Mouse (Mus musculus) embryonic facial prominence, embryonic 11.5 days (tissue): ENCODE measurements around the gene Cidec. TPM values are rescaled to one million over a fixed set of nuclear protein-coding genes. Genes with fewer than 3 reads are reported as not detected.

Experiments
- ATAC-seq: fragments of 200-750 bp; cut with Nextera tagmentation; replicated peaks from 2 replicates; pipeline ENCODE4 v1.8.0; 2017; ENCODE audit warnings: low read depth; ENCODE audit not compliant: insufficient number of reproducible peaks, low FRiP score, low TSS enrichment
- DNase-seq: peaks from one replicate; pipeline ENCODE4 v3.0.0-alpha.2; 2015; ENCODE audit warnings: low spot score
- H3K27ac ChIP-seq: fragments of 300-500 bp; sonication (generic); replicated peaks from 2 replicates; pipeline ENCODE4 v1.5.1; 2014; ENCODE audit warnings: mild to moderate bottlenecking, low read depth, low read length, control low read depth
- H3K27me3 ChIP-seq: fragments of 300-500 bp; sonication (generic); 2 replicates; pipeline ENCODE4 v1.6.1; 2014; ENCODE audit warnings: mild to moderate bottlenecking, low read length, moderate library complexity, mixed read lengths; ENCODE audit not compliant: control insufficient read depth, insufficient read depth
- H3K36me3 ChIP-seq: fragments of 300-500 bp; sonication (generic); replicated peaks from 2 replicates; pipeline ENCODE4 v1.6.1; 2014; ENCODE audit warnings: low read depth, mild to moderate bottlenecking, low read length, moderate library complexity, mixed read lengths; ENCODE audit not compliant: control insufficient read depth, insufficient read depth
- H3K4me1 ChIP-seq: fragments of 300-500 bp; sonication (generic); 2 replicates; pipeline ENCODE4 v1.6.1; 2014; ENCODE audit warnings: low read length, mixed read lengths; ENCODE audit not compliant: control insufficient read depth, insufficient read depth
- H3K4me2 ChIP-seq: fragments of 300-500 bp; sonication (generic); 2 replicates; pipeline ENCODE4 v1.6.1; 2014; ENCODE audit warnings: low read depth, mild to moderate bottlenecking, control low read depth, low read length, moderate library complexity
- H3K4me3 ChIP-seq: fragments of 300-500 bp; sonication (generic); 2 replicates; pipeline ENCODE4 v1.5.1; 2014; ENCODE audit warnings: low read depth, low read length, control low read depth
- H3K9ac ChIP-seq: fragments of 300-500 bp; sonication (generic); replicated peaks from 2 replicates; pipeline ENCODE4 v1.6.1; 2014; ENCODE audit warnings: mild to moderate bottlenecking, control low read depth, low read length
- H3K9me3 ChIP-seq: fragments of 300-500 bp; sonication (generic); replicated peaks from 2 replicates; pipeline ENCODE4 v1.6.1; 2016; ENCODE audit warnings: mild to moderate bottlenecking, low read length, inconsistent platforms, mixed read lengths; ENCODE audit not compliant: control insufficient read depth
- WGBS: fragments of 180-500 bp; shearing (Covaris S2); extraction: QIAGEN DNeasy Blood & Tissue Kit; methylation state at CpG from one replicate; pipeline ENCODE4 v1.1.7; 2014; 5-methylcytosine and 5-hydroxymethylcytosine counted together
- polyA plus RNA-seq: library from polyadenylated mRNA; unstranded; fragments of >200 nt; fragmentation: Nextera tagmentation; extraction: Ambion mirVana; gene quantifications from 2 replicates; pipeline ENCODE4 v1.2.1, GENCODE M21; 2014

Gene Cidec
- polyA plus RNA-seq, 1 experiment from 2014 or later = not detected

GRCm38 (mm10) chr6:113396270-113397030 is 39.1 kb downstream of the Cidec start:
- Histone ChIP-seq H3K27me3 (no peaks in the 10 kb centered on the region), H3K36me3 (no peaks in the 10 kb centered on the region), H3K9ac (no peak overlapping the region), H3K4me2 (no peak overlapping the region), H3K4me3 (no peak overlapping the region), H3K9me3 (no peaks in the 10 kb centered on the region), H3K27ac (no peak overlapping the region), H3K4me1 (no peaks in the 10 kb centered on the region; the same call in 1 of the 2 replicates)
- DNase-seq (no peak), ATAC-seq (no peak)
- WGBS = 81% methylated on average over 10 of the region's 10 CpGs

GRCm38 (mm10) chr6:113395501-113395900 is 40.1 kb downstream of the Cidec start:
- 93% methylated on average over 6 of the region's 6 CpGs for WGBS
- Histone ChIP-seq H3K9ac (no peak overlapping the region), H3K4me1 (no peaks in the 10 kb centered on the region; the same call in 1 of the 2 replicates)

GRCm38 (mm10) chr6:113394811-113395210 is 40.7 kb downstream of the Cidec start:
- ATAC-seq = no peak
- no peak overlapping the region for H3K9ac ChIP-seq
- no peak overlapping the region for H3K27ac ChIP-seq
- H3K9me3 ChIP-seq = no peaks in the 10 kb centered on the region
- DNase-seq = no peak
- H3K4me2 ChIP-seq = no peak overlapping the region
- no peaks in the 10 kb centered on the region; the same call in 1 of the 2 replicates for H3K4me1 ChIP-seq
- 94% methylated on average over 11 of the region's 11 CpGs for WGBS
- H3K27me3 ChIP-seq = no peaks in the 10 kb centered on the region; the same call in 1 of the 2 replicates
- no peaks in the 10 kb centered on the region; the same call in 1 of the 2 replicates for H3K36me3 ChIP-seq
- H3K4me3 ChIP-seq = no peak overlapping the region

More at GRCm38 (mm10) chr6:113395501-113395900, 40.1 kb downstream of the Cidec start:
- no peak for ATAC-seq
- H3K27ac ChIP-seq = no peak overlapping the region
- no peak overlapping the region for H3K4me2 ChIP-seq
- no peaks in the 10 kb centered on the region; the same call in 1 of the 2 replicates for H3K27me3 ChIP-seq
- H3K36me3 ChIP-seq = no peaks in the 10 kb centered on the region
- no peaks in the 10 kb centered on the region for H3K9me3 ChIP-seq
- H3K4me3 ChIP-seq = no peak overlapping the region
- DNase-seq = no peak

GRCm38 (mm10) chr6:113393951-113394350 is 41.6 kb downstream of the Cidec start:
- DNase-seq = no peak
- no peak overlapping the region for H3K4me2 ChIP-seq
- H3K4me1 ChIP-seq = no peaks in the 10 kb centered on the region; the same call in 1 of the 2 replicates
- no peak overlapping the region for H3K4me3 ChIP-seq
- no peak for ATAC-seq
- 81% methylated on average over 6 of the region's 6 CpGs for WGBS
- H3K27me3 ChIP-seq = no peaks in the 10 kb centered on the region; the same call in 1 of the 2 replicates
- H3K36me3 ChIP-seq = no peaks in the 10 kb centered on the region; the same call in none of the 2 replicates
- H3K9ac ChIP-seq = no peak overlapping the region
- no peaks in the 10 kb centered on the region for H3K9me3 ChIP-seq
- H3K27ac ChIP-seq = no peak overlapping the region

- 1% methylated on average over 51 of the region's 51 CpGs for WGBS
- Histone ChIP-seq H3K4me2 (peak overlapping the region; percentile 92), H3K36me3 (no peaks in the 10 kb centered on the region; the same call in none of the 2 replicates), H3K9ac (peak overlapping the region; percentile 66), H3K27me3 (no peaks in the 10 kb centered on the region; the same call in 1 of the 2 replicates), H3K4me1 (no peaks in the 10 kb centered on the region; the same call in 1 of the 2 replicates), H3K4me3 (peak overlapping the region; percentile 44), H3K27ac (no peak overlapping the region), H3K9me3 (no peaks in the 10 kb centered on the region)
- peak; percentile 78 for ATAC-seq
- DNase-seq = peak; percentile 71
Measured at GRCm38 (mm10) chr6:113392387-113393071, 43.0 kb downstream of the Cidec start.

GRCm38 (mm10) chr6:113392015-113392386 is 43.6 kb downstream of the Cidec start:
- H3K4me2 ChIP-seq = peak overlapping the region; percentile 92
- H3K9ac ChIP-seq = peak overlapping the region; percentile 66
- no peaks in the 10 kb centered on the region for H3K9me3 ChIP-seq
- H3K4me1 ChIP-seq = no peaks in the 10 kb centered on the region; the same call in 1 of the 2 replicates
- 30% methylated on average over 10 of the region's 10 CpGs for WGBS
- H3K4me3 ChIP-seq = peak overlapping the region; percentile 44
- DNase-seq (no peak), ATAC-seq (peak; percentile 2; the same call in 1 of the 2 replicates)
- no peak overlapping the region for H3K27ac ChIP-seq
- H3K27me3 ChIP-seq = no peaks in the 10 kb centered on the region; the same call in 1 of the 2 replicates
- no peaks in the 10 kb centered on the region; the same call in none of the 2 replicates for H3K36me3 ChIP-seq

GRCm38 (mm10) chr6:113390715-113391114 is 44.8 kb downstream of the Cidec start:
- ATAC-seq (no peak), DNase-seq (no peak)
- no peak overlapping the region for H3K4me2 ChIP-seq
- H3K9me3 ChIP-seq = no peaks in the 10 kb centered on the region
- no peak overlapping the region for H3K9ac ChIP-seq
- H3K36me3 ChIP-seq = peaks cover 2% of the 10 kb centered on the region
- H3K27me3 ChIP-seq = no peaks in the 10 kb centered on the region; the same call in 1 of the 2 replicates
- H3K4me1 ChIP-seq = no peaks in the 10 kb centered on the region; the same call in 1 of the 2 replicates
- no peak overlapping the region for H3K27ac ChIP-seq
- 81% methylated on average over 3 of the region's 3 CpGs for WGBS
- H3K4me3 ChIP-seq = no peak overlapping the region
